Mouse (Mus musculus) c-Kit-negative CD71-positive TER-119-positive erythroid progenitor cells, embryonic 14.5 days (primary cell): ENCODE measurements around the gene Snx30.
A peak's percentile ranks its signal among the peaks of the same experiment; 100 is the strongest.

Experiments used
- DNase-seq: peaks from one replicate; pipeline ENCODE4 v3.0.0-alpha.2; 2013; ENCODE audit warnings: low read depth, low spot score

The Snx30 gene

GRCm38 (mm10) chr4:59870859-59871591 lies 65.4 kb downstream of the Snx30 start:
- DNase-seq, result peak; percentile 40

GRCm38 (mm10) chr4:59873240-59873639 lies 67.6 kb downstream of the Snx30 start:
- no peak for DNase-seq

GRCm38 (mm10) chr4:59873830-59874229 lies 68.2 kb downstream of the Snx30 start:
- no peak for DNase-seq

GRCm38 (mm10) chr4:59876570-59876969 lies 70.9 kb downstream of the Snx30 start:
- no peak for DNase-seq

GRCm38 (mm10) chr4:59877025-59877424 lies 71.4 kb downstream of the Snx30 start:
- no peak for DNase-seq

GRCm38 (mm10) chr4:59878595-59878994 lies 73.0 kb downstream of the Snx30 start:
- no peak for DNase-seq

GRCm38 (mm10) chr4:59879444-59879843 lies 73.8 kb downstream of the Snx30 start:
- DNase-seq, result no peak

- no peak for DNase-seq
Observed at GRCm38 (mm10) chr4:59880725-59881124, 75.1 kb downstream of the Snx30 start.

- no peak for DNase-seq
Observed at GRCm38 (mm10) chr4:59881210-59881609, 75.6 kb downstream of the Snx30 start.

GRCm38 (mm10) chr4:59884136-59884696 lies 78.6 kb downstream of the Snx30 start:
- DNase-seq, result no peak

GRCm38 (mm10) chr4:59886281-59886680 lies 80.6 kb downstream of the Snx30 start:
- no peak for DNase-seq

GRCm38 (mm10) chr4:59887011-59887410 lies 81.4 kb downstream of the Snx30 start:
- DNase-seq, result no peak

GRCm38 (mm10) chr4:59888014-59888413 lies 82.4 kb downstream of the Snx30 start:
- no peak for DNase-seq

GRCm38 (mm10) chr4:59890086-59890600 lies 84.5 kb downstream of the Snx30 start:
- no peak for DNase-seq

- no peak for DNase-seq
Observed at GRCm38 (mm10) chr4:59891723-59892416, 86.2 kb downstream of the Snx30 start.

GRCm38 (mm10) chr4:59892731-59893130 lies 87.1 kb downstream of the Snx30 start:
- no peak for DNase-seq

- DNase-seq, result no peak
Observed at GRCm38 (mm10) chr4:59894415-59894814, 88.8 kb downstream of the Snx30 start.

- DNase-seq, result no peak
Observed at GRCm38 (mm10) chr4:59894977-59895575, 89.4 kb downstream of the Snx30 start.

GRCm38 (mm10) chr4:59896000-59896399 lies 90.4 kb downstream of the Snx30 start:
- no peak for DNase-seq

- no peak for DNase-seq
Observed at GRCm38 (mm10) chr4:59897814-59898520, 92.3 kb downstream of the Snx30 start.

GRCm38 (mm10) chr4:59898521-59898919 lies 92.9 kb downstream of the Snx30 start:
- no peak for DNase-seq

- DNase-seq, result no peak
Observed at GRCm38 (mm10) chr4:59901810-59902209, 96.2 kb downstream of the Snx30 start.
